Mouse (Mus musculus) forebrain, embryonic 13.5 days (tissue): Measurements from ENCODE around the gene Adcy10. TPM values are rescaled to one million over a fixed set of nuclear protein-coding genes. Genes with fewer than 3 reads are reported as not detected.
A peak's percentile ranks its signal among the peaks of the same experiment; 100 is the strongest.

Experiments
- ATAC-seq: fragments of 200-750 bp; cut with Nextera tagmentation; 2 replicates; pipeline ENCODE4 v1.8.0; 2017
- H3K27ac ChIP-seq: fragments of 300-500 bp; sonication (generic); 2 replicates; pipeline ENCODE4 v1.5.1; 2015; ENCODE audit warnings: inconsistent platforms, mild to moderate bottlenecking, moderate library complexity
- H3K27me3 ChIP-seq: fragments of 300-500 bp; sonication (generic); 2 replicates; pipeline ENCODE4 v1.6.1; 2015; ENCODE audit warnings: mild to moderate bottlenecking, inconsistent platforms
- H3K36me3 ChIP-seq: fragments of 300-500 bp; sonication (generic); 2 replicates; pipeline ENCODE4 v1.6.1; 2015; ENCODE audit warnings: mild to moderate bottlenecking, inconsistent platforms; ENCODE audit not compliant: poor library complexity, severe bottlenecking
- H3K4me1 ChIP-seq: fragments of 300-500 bp; sonication (generic); 2 replicates; pipeline ENCODE4 v1.6.1; 2015; ENCODE audit warnings: inconsistent platforms
- H3K4me2 ChIP-seq: fragments of 300-500 bp; sonication (generic); 2 replicates; pipeline ENCODE4 v1.6.1; 2015; ENCODE audit warnings: inconsistent platforms, mild to moderate bottlenecking, moderate library complexity
- H3K4me3 ChIP-seq: fragments of 300-500 bp; sonication (generic); 2 replicates; pipeline ENCODE4 v1.5.1; 2015; ENCODE audit warnings: mild to moderate bottlenecking, inconsistent platforms
- H3K9ac ChIP-seq: fragments of 300-500 bp; sonication (generic); 2 replicates; pipeline ENCODE4 v1.6.1; 2015; ENCODE audit warnings: mild to moderate bottlenecking, inconsistent platforms
- H3K9me3 ChIP-seq: fragments of 300-500 bp; sonication (generic); replicated peaks from 2 replicates; pipeline ENCODE4 v1.6.1; 2016; ENCODE audit warnings: inconsistent platforms
- WGBS: fragments of 180-500 bp; shearing (Covaris S2); methylation state at CpG from one replicate; pipeline ENCODE4 v1.1.7; 2015; 5-methylcytosine and 5-hydroxymethylcytosine counted together
- polyA plus RNA-seq: library from polyadenylated mRNA; unstranded; fragments of >200 nt; fragmentation: Nextera tagmentation; extraction: Ambion mirVana; gene quantifications from 2 replicates; pipeline ENCODE4 v1.2.1, GENCODE M21; 2015

The Adcy10 gene
- 0.15 and 0.39 TPM in 2 replicates for polyA plus RNA-seq

DNA sequence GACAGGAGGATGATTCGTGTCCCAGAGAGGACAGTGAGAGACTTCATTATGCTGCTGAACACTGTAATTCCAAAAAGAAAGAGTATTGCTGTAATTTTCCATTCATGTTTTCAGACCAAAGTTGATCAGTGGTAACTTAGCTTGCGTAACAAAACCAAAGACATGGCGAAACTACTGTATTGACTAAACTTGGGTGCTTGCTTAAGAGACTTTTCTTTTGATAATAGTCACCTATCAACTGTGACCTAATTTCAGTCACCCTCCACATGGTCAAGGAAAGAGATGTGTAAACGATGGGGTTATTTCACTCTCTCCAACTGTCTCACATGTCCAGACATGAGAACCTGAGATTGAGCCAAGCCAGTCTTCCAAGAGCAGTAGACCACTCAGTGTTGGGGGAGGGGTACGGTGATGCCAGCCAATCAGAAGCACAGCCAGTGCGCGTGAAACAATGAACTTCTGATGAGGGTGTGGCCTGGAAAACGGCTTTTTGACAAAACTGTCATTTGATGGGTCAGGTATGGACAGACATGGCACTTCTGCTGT is at the start of gene Adcy10:
Gene Adcy10, plus strand, starts transcription at position 496 of the 546 bp plus-strand sequence.
- no peaks in the 10 kb centered on the region for H3K27me3 ChIP-seq
- H3K27ac ChIP-seq, result no peak within 1 kb of the TSS
- 94% methylated on average over 8 of the region's 8 CpGs for WGBS
- H3K4me2 ChIP-seq, result no peak within 1 kb of the TSS
- H3K36me3 ChIP-seq, result peaks cover 17% of the 10 kb centered on the region
- ATAC-seq, result no peak
- H3K9ac ChIP-seq, result no peak within 1 kb of the TSS
- no peaks in the 10 kb centered on the region for H3K9me3 ChIP-seq
- no peaks in the 10 kb centered on the region for H3K4me1 ChIP-seq
- H3K4me3 ChIP-seq, result no peak within 1 kb of the TSS

DNA sequence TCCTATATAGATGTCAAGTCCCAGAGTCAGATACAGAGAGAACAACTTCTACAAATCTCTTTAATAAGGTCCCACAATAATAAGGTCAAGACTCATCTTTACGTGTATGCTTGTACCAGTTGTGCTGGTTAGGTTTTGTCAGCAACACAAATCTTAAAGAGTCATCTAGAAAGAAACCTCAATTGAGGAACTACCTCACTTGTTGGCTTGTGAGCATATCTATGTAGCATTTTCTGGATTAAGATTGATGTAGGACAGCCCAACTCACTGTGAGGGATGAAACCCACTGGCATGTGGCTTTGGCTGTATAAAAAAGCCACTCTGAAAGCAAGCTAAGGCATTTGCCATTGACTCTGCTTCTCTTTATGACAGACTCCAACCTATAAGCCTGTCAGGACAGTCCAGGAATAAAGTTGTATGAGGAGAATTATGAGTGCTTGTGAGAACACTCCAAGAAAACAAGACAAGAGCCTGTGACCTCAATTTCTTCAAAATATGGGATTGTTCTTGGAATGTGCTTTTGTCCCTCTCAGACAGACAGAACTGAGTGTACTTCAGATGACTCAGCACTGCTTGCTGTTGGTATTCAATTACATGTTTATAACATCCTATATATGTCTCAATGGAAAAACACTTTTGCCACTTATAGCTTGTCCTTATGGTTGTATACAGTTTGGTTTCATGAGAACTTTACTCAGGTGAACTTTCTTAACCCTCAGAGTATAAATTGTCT is 46.5 kb upstream of the Adcy10 start:
- H3K4me1 ChIP-seq, result no peaks in the 10 kb centered on the region
- H3K4me2 ChIP-seq, result no peak overlapping the region
- H3K4me3 ChIP-seq, result no peak overlapping the region
- no peak for ATAC-seq
- no peak overlapping the region for H3K9ac ChIP-seq
- 0 out of 2 replicates have a peak, but pooled peaks cover 4% of the 10 kb centered on the region for H3K9me3 ChIP-seq
- H3K27ac ChIP-seq, result no peak overlapping the region
- H3K36me3 ChIP-seq, result no peaks in the 10 kb centered on the region
- H3K27me3 ChIP-seq, result no peaks in the 10 kb centered on the region
- 92% methylated on average over 1 of the region's 1 CpGs for WGBS

DNA sequence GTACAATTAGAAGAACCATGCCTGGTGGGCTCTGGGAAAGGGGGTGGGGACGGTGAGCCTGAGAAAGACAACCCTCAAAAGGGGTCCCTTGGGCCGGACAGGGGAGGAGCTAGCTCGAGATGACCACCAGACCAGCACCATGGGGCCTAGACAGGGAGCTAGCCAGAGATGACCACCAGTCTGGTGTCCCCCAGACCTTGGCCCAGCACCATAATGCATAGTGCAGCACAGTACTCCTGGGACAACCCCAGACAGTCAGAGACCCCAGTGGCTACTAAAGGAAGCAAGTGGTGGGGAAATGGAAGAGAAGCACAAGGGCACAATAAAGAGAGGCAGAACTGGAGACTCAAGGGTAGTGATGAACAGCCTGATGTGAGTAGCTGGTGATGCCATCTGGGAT is 44.2 kb upstream of the Adcy10 start:
- 0 out of 2 replicates have a peak, but pooled peaks cover 4% of the 10 kb centered on the region for H3K9me3 ChIP-seq
- H3K27ac ChIP-seq, result no peak overlapping the region
- H3K4me3 ChIP-seq, result no peak overlapping the region
- H3K36me3 ChIP-seq, result no peaks in the 10 kb centered on the region
- no peak overlapping the region for H3K4me2 ChIP-seq
- H3K4me1 ChIP-seq, result no peaks in the 10 kb centered on the region
- 87% methylated on average over 3 of the region's 3 CpGs for WGBS
- no peak for ATAC-seq
- no peaks in the 10 kb centered on the region for H3K27me3 ChIP-seq
- no peak overlapping the region for H3K9ac ChIP-seq

DNA sequence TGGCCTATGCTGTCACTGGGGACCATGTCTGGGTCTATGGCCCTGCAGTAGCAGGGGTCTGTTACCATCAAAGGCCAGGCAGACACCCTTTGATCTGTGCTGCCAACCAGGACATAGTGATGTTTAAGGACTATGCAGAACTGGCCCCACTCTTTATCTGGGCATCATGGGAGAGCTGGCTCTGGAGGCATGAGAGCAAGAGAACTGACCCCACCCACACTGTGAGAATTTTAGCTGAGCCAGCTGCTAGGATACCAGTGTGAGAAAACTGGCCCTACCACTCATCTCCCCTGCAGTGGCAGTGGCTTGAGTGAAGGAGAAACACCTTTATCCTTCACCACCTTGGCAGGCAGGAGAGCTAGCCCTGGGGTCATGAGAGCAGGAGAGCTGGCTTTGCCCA is 43.8 kb upstream of the Adcy10 start:
- Histone ChIP-seq H3K27me3 (no peaks in the 10 kb centered on the region), H3K9me3 (0 out of 2 replicates have a peak, but pooled peaks cover 4% of the 10 kb centered on the region), H3K36me3 (no peaks in the 10 kb centered on the region), H3K4me3 (no peak overlapping the region), H3K4me2 (no peak overlapping the region), H3K27ac (no peak overlapping the region), H3K9ac (no peak overlapping the region), H3K4me1 (no peaks in the 10 kb centered on the region)
- ATAC-seq, result no peak

DNA sequence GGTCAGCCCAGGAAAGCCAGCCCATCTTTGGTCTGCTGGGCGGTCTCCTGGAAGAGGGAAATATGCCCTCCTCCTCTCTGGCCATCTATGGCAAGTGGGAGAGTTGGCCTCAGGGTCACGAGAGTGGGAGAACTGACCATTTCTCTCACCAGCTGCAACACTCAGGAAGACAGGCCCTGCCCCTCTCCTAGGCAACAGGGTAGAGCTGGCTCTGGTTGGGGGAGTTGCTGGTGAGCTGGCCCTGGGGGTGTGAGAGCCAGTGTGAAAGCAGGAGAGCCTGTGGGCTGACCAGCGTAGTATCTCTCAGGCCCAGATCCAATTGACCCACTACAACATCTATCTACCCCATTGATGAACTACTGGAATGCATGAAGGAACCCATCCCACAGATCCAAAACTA is 43.3 kb upstream of the Adcy10 start:
- H3K36me3 ChIP-seq, result no peaks in the 10 kb centered on the region
- ATAC-seq, result no peak
- H3K4me1 ChIP-seq, result no peaks in the 10 kb centered on the region
- H3K4me3 ChIP-seq, result no peak overlapping the region
- no peak overlapping the region for H3K9ac ChIP-seq
- H3K9me3 ChIP-seq, result no peaks in the 10 kb centered on the region
- no peak overlapping the region for H3K27ac ChIP-seq
- H3K27me3 ChIP-seq, result no peaks in the 10 kb centered on the region
- 78% methylated on average over 3 of the region's 3 CpGs for WGBS
- no peak overlapping the region for H3K4me2 ChIP-seq

DNA sequence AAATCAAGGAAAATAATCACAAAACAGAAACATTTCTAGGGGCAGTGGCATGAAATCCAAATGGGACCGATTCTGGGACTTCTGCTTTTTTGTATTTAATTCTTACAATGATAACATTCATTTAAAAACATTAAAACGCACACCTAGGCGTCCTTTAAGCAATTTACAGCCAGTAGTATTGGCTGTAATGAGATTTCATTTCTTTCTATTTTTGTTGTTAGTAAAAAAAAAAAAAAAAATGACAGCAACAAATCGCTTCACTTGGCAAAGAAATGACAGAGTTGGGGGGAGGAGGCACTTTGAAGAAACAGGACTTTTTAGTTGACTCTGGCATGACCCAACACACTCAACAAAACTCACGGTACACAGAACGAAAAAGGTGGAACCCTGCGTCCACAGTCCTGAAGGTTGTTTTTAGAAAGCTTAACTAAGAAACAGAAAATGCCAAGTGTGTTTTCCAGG is 25.9 kb upstream of the Adcy10 start:
- H3K27me3 ChIP-seq, result no peaks in the 10 kb centered on the region
- H3K9me3 ChIP-seq, result no peaks in the 10 kb centered on the region
- H3K9ac ChIP-seq, result peak overlapping the region; percentile 83
- H3K4me2 ChIP-seq, result peak overlapping the region; percentile 83
- H3K4me1 ChIP-seq, result peaks cover 21% of the 10 kb centered on the region
- H3K4me3 ChIP-seq, result peak overlapping the region; percentile 95
- 22% methylated on average over 7 of the region's 7 CpGs for WGBS
- no peaks in the 10 kb centered on the region for H3K36me3 ChIP-seq
- no peak for ATAC-seq
- H3K27ac ChIP-seq, result no peak overlapping the region

DNA sequence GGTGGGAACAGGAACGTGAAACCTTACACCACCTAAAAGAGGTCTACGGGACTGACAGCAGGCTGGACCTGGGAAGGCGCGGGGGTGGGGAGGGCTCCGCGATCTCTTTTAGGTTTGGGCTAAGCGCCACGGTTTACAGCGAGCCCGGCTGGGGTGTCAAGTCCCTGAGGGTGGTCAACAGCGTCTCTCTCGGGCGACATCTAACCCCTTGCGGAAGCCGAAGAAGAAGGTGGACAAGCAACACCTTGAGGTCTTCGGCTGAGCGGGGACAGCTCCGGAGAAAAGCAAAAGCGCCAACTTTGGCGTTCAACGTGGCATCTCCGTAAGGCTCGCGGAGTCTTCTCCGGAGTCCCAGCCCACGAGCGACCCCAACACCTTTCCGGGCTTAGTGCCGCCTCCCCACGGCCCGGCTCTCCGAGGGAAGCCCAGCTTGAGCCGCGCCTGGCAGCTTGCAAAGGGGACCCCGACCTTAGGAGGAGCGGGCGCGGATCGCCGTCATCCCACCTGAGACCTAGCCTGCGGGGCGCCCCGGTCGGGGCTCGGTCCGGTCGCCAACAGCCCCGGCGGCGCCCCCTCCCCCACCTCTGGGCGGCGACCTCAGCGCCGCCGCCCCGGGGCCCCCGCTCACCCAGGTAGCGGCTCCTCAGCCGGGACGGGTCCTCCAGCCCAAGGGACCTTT is 25.3 kb upstream of the Adcy10 start:
- ATAC-seq, result no peak
- H3K27ac ChIP-seq, result peak overlapping the region; percentile 88
- H3K4me3 ChIP-seq, result peak overlapping the region; percentile 95
- H3K36me3 ChIP-seq, result no peaks in the 10 kb centered on the region
- peak overlapping the region; percentile 83 for H3K9ac ChIP-seq
- H3K4me1 ChIP-seq, result peaks cover 21% of the 10 kb centered on the region
- no peaks in the 10 kb centered on the region for H3K9me3 ChIP-seq
- under 1% methylated on average over 52 of the region's 60 CpGs for WGBS
- peak overlapping the region; percentile 83 for H3K4me2 ChIP-seq
- no peaks in the 10 kb centered on the region for H3K27me3 ChIP-seq

DNA sequence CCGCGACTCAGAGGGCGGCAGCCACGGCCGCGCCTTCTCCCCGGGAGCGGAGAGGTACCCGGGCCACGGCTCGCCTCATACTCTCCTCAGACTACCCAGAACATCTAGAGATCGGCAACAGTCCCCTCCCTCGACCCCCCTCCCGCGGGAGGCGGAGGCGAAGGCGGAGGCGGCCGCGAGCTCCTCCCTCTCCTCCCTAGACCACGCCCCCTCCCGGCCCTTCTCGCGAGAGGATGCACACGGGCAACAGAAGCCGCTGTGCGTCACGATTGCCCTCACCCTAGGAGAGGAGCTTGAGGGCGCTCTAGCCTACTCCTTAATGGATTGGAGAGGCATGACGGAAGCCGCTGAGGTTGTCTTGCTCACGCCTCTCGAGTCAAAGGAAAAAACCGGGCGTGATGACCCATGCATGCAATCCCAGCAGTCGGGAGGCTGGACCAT is 24.6 kb upstream of the Adcy10 start, which contains the start of the genes Dcaf6 and Mpc2:
Gene Dcaf6, minus strand, starts transcription at position 116 of the 441 bp plus-strand sequence.
Gene Mpc2, plus strand, starts transcription at position 278 of the 441 bp plus-strand sequence.
- Histone ChIP-seq H3K9ac (peak within 1 kb of the TSS; percentile 83), H3K4me2 (peak within 1 kb of the TSS; percentile 83), H3K4me1 (peaks cover 21% of the 10 kb centered on the region), H3K36me3 (no peaks in the 10 kb centered on the region), H3K4me3 (peak within 1 kb of the TSS; percentile 95), H3K9me3 (no peaks in the 10 kb centered on the region), H3K27me3 (no peaks in the 10 kb centered on the region), H3K27ac (peak within 1 kb of the TSS; percentile 88)
- under 1% methylated on average over 29 of the region's 37 CpGs for WGBS
- peak; percentile 95 for ATAC-seq

DNA sequence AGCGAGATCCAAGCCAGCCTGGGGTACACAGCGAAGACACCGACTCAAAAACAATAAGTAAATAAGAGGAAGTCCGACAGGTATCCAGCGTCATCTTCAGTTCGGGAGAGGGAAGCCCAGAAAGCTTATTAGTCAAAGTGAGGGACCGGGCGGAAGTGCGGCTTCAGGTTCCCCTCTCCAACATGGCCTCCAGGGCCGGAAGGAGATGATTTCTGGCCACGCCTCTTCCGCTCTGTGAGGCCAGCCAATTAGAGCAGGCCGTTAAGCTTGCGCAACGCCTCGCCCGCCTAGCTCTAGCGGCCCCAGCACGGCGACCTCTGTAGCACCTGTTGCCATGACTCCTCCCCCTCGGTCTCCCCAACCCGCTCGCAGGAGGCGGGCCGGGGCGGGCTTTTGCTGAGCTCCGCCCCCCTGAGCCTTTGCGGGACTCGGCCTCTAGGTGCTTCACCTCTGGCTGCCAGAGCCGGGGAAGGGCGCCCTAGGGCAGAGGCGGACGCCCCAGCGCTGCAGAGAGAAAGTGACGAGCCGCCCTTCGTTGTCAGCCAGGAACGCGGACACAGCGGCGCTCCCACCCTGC is 24.1 kb upstream of the Adcy10 start:
- H3K4me2 ChIP-seq, result peak overlapping the region; percentile 83

DNA sequence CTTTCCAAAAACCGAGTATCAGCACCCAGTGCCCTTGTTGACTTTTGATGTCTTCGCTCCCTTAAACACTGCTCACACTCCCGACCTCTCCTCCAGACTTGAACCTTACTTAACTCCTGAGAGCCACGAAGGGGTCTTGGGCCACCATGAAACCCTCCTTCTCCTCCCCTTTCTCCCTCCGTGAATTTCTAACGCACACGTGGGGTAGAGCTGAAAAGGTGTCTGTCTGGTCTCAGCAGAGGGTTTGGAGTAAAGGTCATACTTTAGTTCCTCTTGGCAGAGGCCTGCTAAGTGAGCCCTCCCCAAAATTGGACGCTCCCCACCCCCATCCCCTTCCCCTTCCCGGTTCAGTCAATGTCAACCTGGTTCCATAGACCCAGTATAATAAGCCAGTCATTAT is 23.3 kb upstream of the Adcy10 start:
- Histone ChIP-seq H3K4me2 (peak overlapping the region; percentile 79), H3K9ac (peak overlapping the region; percentile 72), H3K27ac (peak overlapping the region; percentile 42; the same call in 1 of the 2 replicates), H3K36me3 (no peaks in the 10 kb centered on the region), H3K4me1 (peaks cover 21% of the 10 kb centered on the region), H3K27me3 (no peaks in the 10 kb centered on the region), H3K4me3 (peak overlapping the region; percentile 95), H3K9me3 (no peaks in the 10 kb centered on the region)
- 1% methylated on average over 9 of the region's 9 CpGs for WGBS
- no peak for ATAC-seq

More for the DNA sequence above, 24.1 kb upstream of the Adcy10 start:
- Histone ChIP-seq H3K27ac (peak overlapping the region; percentile 88), H3K36me3 (no peaks in the 10 kb centered on the region), H3K9me3 (no peaks in the 10 kb centered on the region), H3K9ac (peak overlapping the region; percentile 83), H3K27me3 (no peaks in the 10 kb centered on the region), H3K4me1 (peaks cover 21% of the 10 kb centered on the region), H3K4me3 (peak overlapping the region; percentile 95)
- under 1% methylated on average over 41 of the region's 41 CpGs for WGBS
- peak; percentile 98 for ATAC-seq

DNA sequence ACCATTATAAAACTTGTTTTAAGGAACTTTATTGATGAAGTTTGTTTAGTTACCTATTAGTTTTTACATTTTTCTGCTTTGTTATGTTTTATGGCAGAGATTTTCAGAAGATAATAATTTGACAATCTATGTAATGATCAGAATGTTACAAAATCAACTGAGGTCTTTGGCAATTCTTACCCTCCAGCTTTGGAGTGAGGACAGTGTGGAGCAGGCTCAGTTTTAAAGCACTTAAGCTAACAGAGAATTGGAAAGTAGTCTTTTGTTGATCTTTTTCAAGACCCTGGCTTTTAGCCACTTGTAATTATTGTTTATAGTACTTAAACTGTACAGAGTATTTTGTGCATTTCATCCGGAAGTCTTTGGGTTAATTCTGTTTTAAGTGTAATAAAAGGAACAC is 22.1 kb upstream of the Adcy10 start:
- Histone ChIP-seq H3K27ac (no peak overlapping the region), H3K27me3 (no peaks in the 10 kb centered on the region), H3K9ac (no peak overlapping the region), H3K4me2 (no peak overlapping the region), H3K4me1 (peaks cover 21% of the 10 kb centered on the region), H3K9me3 (no peaks in the 10 kb centered on the region), H3K4me3 (no peak overlapping the region), H3K36me3 (no peaks in the 10 kb centered on the region)
- ATAC-seq, result no peak
- WGBS, result 69% methylated on average over 1 of the region's 1 CpGs

DNA sequence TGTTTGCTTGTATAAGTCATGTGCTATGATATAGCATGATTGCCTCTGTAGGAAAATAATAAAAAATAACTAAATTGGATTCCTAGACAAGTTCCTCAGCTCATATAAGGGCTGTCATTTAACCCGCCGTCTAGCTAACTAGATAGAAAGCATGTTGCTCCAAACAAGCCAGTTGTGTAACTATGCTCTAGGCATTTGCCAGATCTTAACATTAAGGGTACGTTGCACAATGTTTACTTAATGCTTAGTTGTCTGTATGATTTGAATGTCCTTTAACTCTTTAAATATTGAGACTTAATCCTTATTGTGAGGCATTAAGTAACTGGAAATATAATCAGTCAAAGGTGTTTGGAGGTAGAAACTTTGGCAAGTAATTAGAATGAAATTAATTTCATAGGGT is 20.4 kb upstream of the Adcy10 start:
- no peak overlapping the region for H3K4me2 ChIP-seq
- no peak overlapping the region for H3K27ac ChIP-seq
- WGBS, result 94% methylated on average over 3 of the region's 3 CpGs
- no peak overlapping the region for H3K4me3 ChIP-seq
- H3K4me1 ChIP-seq, result peaks cover 13% of the 10 kb centered on the region
- H3K9me3 ChIP-seq, result no peaks in the 10 kb centered on the region
- no peaks in the 10 kb centered on the region for H3K27me3 ChIP-seq
- H3K9ac ChIP-seq, result no peak overlapping the region
- H3K36me3 ChIP-seq, result no peaks in the 10 kb centered on the region
- no peak for ATAC-seq
